Mouse (Mus musculus): ENCODE data around the gene Osbp2. TPM values are rescaled to one million over a fixed set of nuclear protein-coding genes. Genes with fewer than 3 reads are reported as not detected.
A peak's percentile ranks its signal among the peaks of the same experiment; 100 is the strongest.

Gene Osbp2
- polyA plus RNA-seq, 1 experiment from 2014 or later: 1.6 TPM

- 76% methylated on average over 5 of the region's 5 CpGs for WGBS
- Histone ChIP-seq H3K9me3 (replicated peaks; ENCODE audit: control insufficient read depth, low read length) (no peaks in the 10 kb centered on the region), H3K4me3 (ENCODE audit: low read length) (no peak overlapping the region), H3K27ac (ENCODE audit: low read length) (no peak overlapping the region), H3K4me1 (ENCODE audit: control insufficient read depth, insufficient read depth, low read length) (no peaks in the 10 kb centered on the region), H3K36me3 (ENCODE audit: control insufficient read depth, insufficient read depth) (peaks cover 6% of the 10 kb centered on the region; the same call in 1 of the 2 replicates), H3K27me3 (ENCODE audit: control insufficient read depth, insufficient read depth, low read length) (no peaks in the 10 kb centered on the region), H3K9ac (ENCODE audit: low read length) (no peak overlapping the region), H3K4me2 (ENCODE audit: low read depth, low read length) (no peak overlapping the region)
- no peak for ATAC-seq (replicated peaks; ENCODE audit: extremely low read depth, insufficient read depth, low FRiP score)
Observed at GRCm38 (mm10) chr11:3903046-3903445, 39.3 kb upstream of the Osbp2 start.

DNA sequence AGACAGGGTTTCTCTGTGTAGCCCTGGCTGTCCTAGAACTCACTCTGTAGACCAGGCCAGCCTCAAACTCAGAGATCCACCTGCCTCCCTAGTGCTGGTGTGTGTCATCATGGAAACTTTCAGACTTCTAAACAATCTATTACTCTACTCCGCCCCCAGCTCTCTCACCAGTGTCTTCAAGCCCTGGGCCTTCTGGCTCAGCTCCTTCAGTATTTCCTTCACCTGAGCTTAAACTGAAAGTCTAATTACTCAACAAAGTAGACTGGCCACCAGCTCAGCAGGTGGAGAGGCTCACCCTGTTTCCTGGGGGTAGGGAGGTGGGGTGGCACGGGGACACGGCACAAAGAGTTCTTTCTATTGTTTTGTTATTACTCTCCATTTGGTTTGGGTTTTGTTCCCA, 38.8 kb upstream of the Osbp2 start:
- Histone ChIP-seq H3K36me3 (ENCODE audit: control insufficient read depth, insufficient read depth) (peaks cover 6% of the 10 kb centered on the region; the same call in 1 of the 2 replicates), H3K9me3 (replicated peaks; ENCODE audit: control insufficient read depth, low read length) (no peaks in the 10 kb centered on the region), H3K4me2 (ENCODE audit: low read depth, low read length) (no peak overlapping the region), H3K9ac (ENCODE audit: low read length) (no peak overlapping the region), H3K27ac (ENCODE audit: low read length) (no peak overlapping the region), H3K4me3 (ENCODE audit: low read length) (no peak overlapping the region), H3K4me1 (ENCODE audit: control insufficient read depth, insufficient read depth, low read length) (no peaks in the 10 kb centered on the region), H3K27me3 (ENCODE audit: control insufficient read depth, insufficient read depth, low read length) (no peaks in the 10 kb centered on the region)
- ATAC-seq (replicated peaks; ENCODE audit: extremely low read depth, insufficient read depth, low FRiP score): no peak
- WGBS: 89% methylated on average over 3 of the region's 3 CpGs

DNA sequence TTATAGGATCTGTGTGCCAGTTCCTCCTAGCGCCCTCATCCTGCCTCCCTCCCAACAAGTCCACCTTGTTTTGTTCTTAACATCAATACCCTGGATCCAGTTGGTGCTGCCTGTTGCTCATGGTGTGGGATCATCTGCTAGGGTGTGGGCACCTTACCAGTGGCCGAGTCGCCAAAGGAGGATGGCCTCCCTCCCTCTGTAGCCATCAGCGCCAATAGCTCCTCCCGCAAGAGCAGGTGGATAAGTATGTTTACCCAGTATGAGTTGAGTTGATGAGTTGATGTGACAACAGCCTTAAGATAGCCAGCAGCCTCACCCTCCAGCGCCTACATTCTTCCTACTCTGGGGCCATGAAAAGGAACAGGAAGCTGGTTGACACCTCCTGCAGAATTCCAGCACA, 36.6 kb upstream of the Osbp2 start:
- Histone ChIP-seq H3K9me3 (replicated peaks; ENCODE audit: control insufficient read depth, low read length) (no peaks in the 10 kb centered on the region), H3K36me3 (ENCODE audit: control insufficient read depth, insufficient read depth) (peaks cover 6% of the 10 kb centered on the region; the same call in 1 of the 2 replicates), H3K27me3 (ENCODE audit: control insufficient read depth, insufficient read depth, low read length) (no peaks in the 10 kb centered on the region), H3K27ac (ENCODE audit: low read length) (no peak overlapping the region), H3K4me3 (ENCODE audit: low read length) (no peak overlapping the region), H3K4me2 (ENCODE audit: low read depth, low read length) (no peak overlapping the region), H3K9ac (ENCODE audit: low read length) (no peak overlapping the region), H3K4me1 (ENCODE audit: control insufficient read depth, insufficient read depth, low read length) (0 out of 2 replicates have a peak, but pooled peaks cover 2% of the 10 kb centered on the region)
- no peak for ATAC-seq (replicated peaks; ENCODE audit: extremely low read depth, insufficient read depth, low FRiP score)
- 54% methylated on average over 6 of the region's 6 CpGs for WGBS

DNA sequence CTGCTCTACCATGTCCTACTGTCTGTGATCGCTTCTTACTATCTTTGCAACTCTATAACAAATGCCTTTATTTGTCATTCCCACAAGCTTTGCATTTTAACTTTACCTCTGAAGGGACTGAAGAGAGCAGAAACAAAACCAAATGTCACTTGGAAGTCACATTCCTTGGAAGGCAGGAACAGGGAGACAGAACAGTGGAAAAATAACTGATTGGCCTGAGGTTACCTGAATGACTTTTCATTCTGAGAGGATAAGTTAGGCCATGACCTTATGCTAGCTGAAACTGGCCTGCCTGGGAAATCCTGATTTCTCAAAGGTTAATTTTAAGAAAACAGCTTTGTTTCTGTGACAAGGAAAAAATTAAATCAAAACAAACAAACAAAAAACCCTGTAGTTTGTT, 32.2 kb upstream of the Osbp2 start:
- WGBS: 86% methylated on average over 1 of the region's 1 CpGs
- peaks cover 5% of the 10 kb centered on the region for H3K4me1 ChIP-seq (ENCODE audit: control insufficient read depth, insufficient read depth, low read length)
- no peaks in the 10 kb centered on the region for H3K27me3 ChIP-seq (ENCODE audit: control insufficient read depth, insufficient read depth, low read length)
- H3K9me3 ChIP-seq (replicated peaks; ENCODE audit: control insufficient read depth, low read length): no peaks in the 10 kb centered on the region
- no peak overlapping the region for H3K9ac ChIP-seq (ENCODE audit: low read length)
- no peak for ATAC-seq (replicated peaks; ENCODE audit: extremely low read depth, insufficient read depth, low FRiP score)
- peaks cover 6% of the 10 kb centered on the region; the same call in 1 of the 2 replicates for H3K36me3 ChIP-seq (ENCODE audit: control insufficient read depth, insufficient read depth)
- H3K4me3 ChIP-seq (ENCODE audit: low read length): no peak overlapping the region
- peak overlapping the region; percentile 16; the same call in 1 of the 2 replicates for H3K4me2 ChIP-seq (ENCODE audit: low read depth, low read length)
- H3K27ac ChIP-seq (ENCODE audit: low read length): no peak overlapping the region

DNA sequence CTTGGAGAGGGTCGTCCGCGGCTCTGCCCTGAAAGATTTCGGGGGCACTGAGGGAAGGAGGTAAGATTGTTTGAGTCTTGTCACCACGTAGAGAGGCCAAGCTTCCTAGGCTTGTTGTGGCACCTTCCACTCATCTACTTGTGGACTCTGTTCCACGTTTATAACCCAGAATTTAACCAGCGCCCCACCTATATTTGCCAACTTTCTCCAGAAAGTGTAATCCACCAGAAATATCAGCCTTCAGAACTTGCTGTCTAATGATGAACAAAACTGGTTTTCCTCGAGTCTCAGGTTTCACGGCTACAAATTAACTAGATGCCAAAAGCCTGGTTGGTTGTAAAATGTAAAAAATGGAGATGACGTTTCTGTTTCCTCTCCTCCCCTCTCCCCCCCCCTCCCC, 31.8 kb upstream of the Osbp2 start:
- 5% methylated on average over 10 of the region's 10 CpGs for WGBS
- Histone ChIP-seq H3K4me1 (ENCODE audit: control insufficient read depth, insufficient read depth, low read length) (peaks cover 5% of the 10 kb centered on the region), H3K36me3 (ENCODE audit: control insufficient read depth, insufficient read depth) (peaks cover 6% of the 10 kb centered on the region; the same call in 1 of the 2 replicates), H3K27ac (ENCODE audit: low read length) (peak overlapping the region; percentile 65), H3K9me3 (replicated peaks; ENCODE audit: control insufficient read depth, low read length) (no peaks in the 10 kb centered on the region), H3K27me3 (ENCODE audit: control insufficient read depth, insufficient read depth, low read length) (no peaks in the 10 kb centered on the region), H3K4me3 (ENCODE audit: low read length) (peak overlapping the region; percentile 64), H3K9ac (ENCODE audit: low read length) (peak overlapping the region; percentile 73), H3K4me2 (ENCODE audit: low read depth, low read length) (peak overlapping the region; percentile 83)
- ATAC-seq (replicated peaks; ENCODE audit: extremely low read depth, insufficient read depth, low FRiP score): no peak

- Histone ChIP-seq H3K27me3 (ENCODE audit: control insufficient read depth, insufficient read depth, low read length) (no peaks in the 10 kb centered on the region), H3K27ac (ENCODE audit: low read length) (peak within 1 kb of the TSS; percentile 73), H3K4me3 (ENCODE audit: low read length) (peak within 1 kb of the TSS; percentile 64), H3K4me2 (ENCODE audit: low read depth, low read length) (peak within 1 kb of the TSS; percentile 83), H3K36me3 (ENCODE audit: control insufficient read depth, insufficient read depth) (peaks cover 6% of the 10 kb centered on the region; the same call in 1 of the 2 replicates), H3K4me1 (ENCODE audit: control insufficient read depth, insufficient read depth, low read length) (peaks cover 5% of the 10 kb centered on the region), H3K9me3 (replicated peaks; ENCODE audit: control insufficient read depth, low read length) (no peaks in the 10 kb centered on the region), H3K9ac (ENCODE audit: low read length) (peak within 1 kb of the TSS; percentile 73)
- 3% methylated on average over 46 of the region's 46 CpGs for WGBS
- ATAC-seq (replicated peaks; ENCODE audit: extremely low read depth, insufficient read depth, low FRiP score): peak; percentile 93
Observed at GRCm38 (mm10) chr11:3894406-3895281, 30.9 kb upstream of the Osbp2 start, which contains the start of the genes 4921536K21Rik and Dusp18. 4921536K21Rik (minus strand) TSS chr11:3895098. Dusp18 (plus strand) TSS chr11:3895240.

- WGBS: 74% methylated on average over 6 of the region's 6 CpGs
- peaks cover 5% of the 10 kb centered on the region; the same call in 1 of the 2 replicates for H3K36me3 ChIP-seq (ENCODE audit: control insufficient read depth, insufficient read depth)
- H3K9me3 ChIP-seq (replicated peaks; ENCODE audit: control insufficient read depth, low read length): no peaks in the 10 kb centered on the region
- peak overlapping the region; percentile 83; the same call in 1 of the 2 replicates for H3K4me2 ChIP-seq (ENCODE audit: low read depth, low read length)
- peaks cover 5% of the 10 kb centered on the region for H3K4me1 ChIP-seq (ENCODE audit: control insufficient read depth, insufficient read depth, low read length)
- no peaks in the 10 kb centered on the region for H3K27me3 ChIP-seq (ENCODE audit: control insufficient read depth, insufficient read depth, low read length)
- H3K4me3 ChIP-seq (ENCODE audit: low read length): no peak overlapping the region
- ATAC-seq (replicated peaks; ENCODE audit: extremely low read depth, insufficient read depth, low FRiP score): no peak
- no peak overlapping the region for H3K27ac ChIP-seq (ENCODE audit: low read length)
- H3K9ac ChIP-seq (ENCODE audit: low read length): no peak overlapping the region
Observed at GRCm38 (mm10) chr11:3893970-3894369, 30.3 kb upstream of the Osbp2 start.

DNA sequence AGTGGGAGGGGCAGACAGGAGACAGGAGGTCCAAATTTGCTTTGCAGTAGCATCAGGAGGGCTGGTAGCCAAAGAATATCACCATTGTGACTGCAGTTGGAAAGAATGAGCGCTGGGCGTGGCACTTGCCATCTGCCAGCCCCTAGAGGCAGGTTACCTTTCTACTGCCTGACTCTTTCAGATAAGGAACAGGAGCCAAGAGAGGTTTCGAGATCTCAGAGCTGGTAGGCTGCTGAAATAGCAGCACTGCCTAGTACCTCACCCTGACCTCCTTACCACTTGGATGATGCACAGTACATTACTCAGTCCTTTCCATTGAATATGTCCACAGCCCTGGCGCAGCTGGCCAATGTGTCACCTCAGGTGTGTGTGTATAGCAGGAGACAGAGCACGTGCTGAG, 23.6 kb upstream of the Osbp2 start:
- Histone ChIP-seq H3K9me3 (replicated peaks; ENCODE audit: control insufficient read depth, low read length) (no peaks in the 10 kb centered on the region), H3K4me2 (ENCODE audit: low read depth, low read length) (no peak overlapping the region), H3K27me3 (ENCODE audit: control insufficient read depth, insufficient read depth, low read length) (no peaks in the 10 kb centered on the region; the same call in 1 of the 2 replicates), H3K9ac (ENCODE audit: low read length) (no peak overlapping the region), H3K36me3 (ENCODE audit: control insufficient read depth, insufficient read depth) (no peaks in the 10 kb centered on the region), H3K4me1 (ENCODE audit: control insufficient read depth, insufficient read depth, low read length) (no peaks in the 10 kb centered on the region), H3K27ac (ENCODE audit: low read length) (no peak overlapping the region), H3K4me3 (ENCODE audit: low read length) (no peak overlapping the region)
- ATAC-seq (replicated peaks; ENCODE audit: extremely low read depth, insufficient read depth, low FRiP score): no peak
- 55% methylated on average over 5 of the region's 5 CpGs for WGBS

DNA sequence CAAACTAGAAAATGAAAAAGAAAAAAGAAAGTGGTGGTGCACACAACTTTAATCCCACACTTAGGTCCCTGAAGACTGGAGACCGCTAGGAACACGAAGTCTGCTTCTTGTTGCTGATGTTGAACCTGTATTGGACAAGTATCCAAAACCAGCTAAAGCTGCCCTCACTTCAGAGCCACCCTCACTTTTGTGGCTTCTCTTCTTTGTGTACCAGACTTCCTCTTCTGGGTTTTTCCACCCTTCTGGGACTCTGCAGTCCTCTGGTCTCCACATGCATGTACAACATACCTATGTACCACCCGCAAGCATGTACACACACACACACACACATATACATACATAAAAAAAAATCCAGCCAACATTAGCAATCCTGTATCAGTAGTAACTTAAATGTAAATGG, 20.0 kb upstream of the Osbp2 start:
- WGBS: 81% methylated on average over 3 of the region's 3 CpGs
- Histone ChIP-seq H3K4me1 (ENCODE audit: control insufficient read depth, insufficient read depth, low read length) (no peaks in the 10 kb centered on the region), H3K9me3 (replicated peaks; ENCODE audit: control insufficient read depth, low read length) (no peaks in the 10 kb centered on the region), H3K9ac (ENCODE audit: low read length) (no peak overlapping the region), H3K36me3 (ENCODE audit: control insufficient read depth, insufficient read depth) (no peaks in the 10 kb centered on the region), H3K4me3 (ENCODE audit: low read length) (no peak overlapping the region), H3K4me2 (ENCODE audit: low read depth, low read length) (no peak overlapping the region), H3K27ac (ENCODE audit: low read length) (no peak overlapping the region), H3K27me3 (ENCODE audit: control insufficient read depth, insufficient read depth, low read length) (peaks cover 3% of the 10 kb centered on the region; the same call in 1 of the 2 replicates)
- ATAC-seq (replicated peaks; ENCODE audit: extremely low read depth, insufficient read depth, low FRiP score): no peak
